Mouse (Mus musculus) layer of hippocampus, adult 8-10 months (tissue): ENCODE results near the gene Gtsf1. TPM values are rescaled to one million over a fixed set of nuclear protein-coding genes. Genes with fewer than 3 reads are reported as not detected.

Experiments used
- DNase-seq, 2 experiments: peaks; one replicate each; pipeline ENCODE4 v3.0.0; 2022; ENCODE audit warnings: low spot score in 2 of 2
- total RNA-seq, 4 experiments: library from RNA; stranded (reverse); gene quantifications; 2 replicates each; pipeline ENCODE4 v1.2.4; 2022

Gene Gtsf1
- total RNA-seq, 4 experiments from 2014 or later, result not detected

DNA sequence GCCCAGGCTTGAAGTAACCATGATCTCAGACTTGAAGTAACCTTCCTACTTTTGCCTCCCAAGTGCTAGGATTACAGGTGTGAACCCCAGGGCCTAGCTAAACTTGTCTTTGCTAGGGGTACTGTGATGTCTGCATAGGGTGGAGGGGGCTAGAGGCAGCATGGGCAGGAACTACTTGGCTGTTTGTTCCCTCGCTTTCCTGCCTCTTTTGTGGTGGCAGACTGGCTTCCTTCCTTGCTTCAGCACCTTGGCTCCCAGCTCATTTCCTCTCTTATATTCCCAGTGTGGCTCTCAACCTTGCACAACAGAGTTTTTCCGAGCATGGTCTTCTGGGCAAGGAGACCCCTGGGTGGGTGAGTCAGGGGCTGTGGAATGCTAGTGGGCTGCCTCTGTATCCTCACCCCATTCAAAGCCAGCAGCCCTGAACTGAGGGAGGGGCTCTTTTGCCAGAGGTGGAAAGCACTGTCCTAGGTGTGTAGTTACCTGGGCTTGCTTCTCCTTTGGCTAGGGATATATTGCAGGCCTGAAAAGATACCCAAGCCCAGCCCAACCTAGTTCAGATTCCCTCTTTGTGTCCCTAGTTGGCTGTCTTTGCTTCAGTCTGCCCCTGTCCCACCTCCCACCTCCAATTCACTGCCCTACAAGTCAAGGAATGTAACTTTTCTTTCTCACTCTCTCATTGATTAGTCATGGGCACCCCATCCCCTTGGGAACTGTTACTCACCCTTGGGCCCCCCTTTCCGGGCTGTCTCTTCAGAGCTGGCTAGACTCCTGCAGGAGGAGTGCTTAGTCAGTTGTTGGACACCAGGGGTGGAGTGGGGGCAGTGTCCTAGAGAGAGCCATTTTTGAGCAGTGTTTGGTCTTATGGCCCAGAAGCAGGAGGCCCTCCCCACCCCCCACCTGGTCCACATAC is 52.3 kb downstream of the Gtsf1 start:
- DNase-seq, result no peak

- DNase-seq, result no peak
Observed at GRCm38 (mm10) chr15:103376837-103377269, 53.4 kb downstream of the Gtsf1 start.

DNA sequence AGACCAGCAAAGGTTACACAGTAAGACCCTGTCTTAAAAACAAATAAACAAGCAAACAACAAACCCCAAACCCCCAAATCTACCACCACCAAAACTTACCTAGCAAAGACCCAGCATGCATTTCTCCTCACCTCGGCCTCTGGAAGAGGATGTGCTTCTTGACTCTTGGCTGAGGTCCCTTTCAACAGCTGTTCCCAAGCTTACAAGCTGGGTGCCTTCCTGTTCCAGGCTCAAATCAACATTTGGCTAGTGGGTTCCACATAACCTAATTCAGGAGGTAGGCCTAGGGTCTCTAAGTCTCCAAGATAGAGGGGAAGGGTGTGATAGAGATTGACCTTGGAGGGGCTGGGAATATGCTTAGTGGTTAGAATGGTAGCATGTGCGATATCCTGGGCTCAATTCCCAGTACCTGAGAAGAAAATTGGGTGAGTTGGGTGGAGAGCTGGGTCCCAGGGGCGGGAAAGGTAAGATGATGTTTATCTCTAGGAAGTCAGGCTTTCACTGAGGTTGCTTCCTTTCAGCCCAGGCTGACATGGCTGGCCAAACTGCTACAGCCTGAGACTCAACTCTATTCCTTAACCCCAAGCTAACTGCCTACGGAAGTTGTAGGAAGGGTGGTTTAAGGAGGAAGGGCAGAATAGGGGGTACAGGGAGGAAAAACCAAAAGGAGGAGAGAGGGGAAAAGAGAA is 55.0 kb downstream of the Gtsf1 start:
- no peak for DNase-seq

DNA sequence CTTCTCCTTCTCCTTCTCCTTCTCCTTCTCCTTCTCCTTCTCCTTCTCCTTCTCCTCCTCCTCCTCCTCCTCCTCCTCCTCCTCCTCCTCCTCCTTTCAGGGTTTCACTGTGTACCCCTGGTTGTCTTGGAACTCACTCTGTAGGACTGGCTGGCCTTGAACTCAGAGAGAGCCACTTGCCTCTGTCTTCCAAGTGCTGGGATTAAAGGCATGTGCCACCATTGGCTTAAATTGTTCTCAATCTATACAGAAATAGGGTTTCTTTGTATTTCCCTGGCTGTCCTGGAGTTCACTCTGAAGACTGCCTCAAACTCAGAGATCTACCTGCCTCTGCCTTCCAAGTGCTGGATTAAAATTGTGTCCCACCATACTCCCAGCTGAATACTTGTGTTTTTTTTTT is 57.8 kb downstream of the Gtsf1 start:
- DNase-seq, result no peak

DNA sequence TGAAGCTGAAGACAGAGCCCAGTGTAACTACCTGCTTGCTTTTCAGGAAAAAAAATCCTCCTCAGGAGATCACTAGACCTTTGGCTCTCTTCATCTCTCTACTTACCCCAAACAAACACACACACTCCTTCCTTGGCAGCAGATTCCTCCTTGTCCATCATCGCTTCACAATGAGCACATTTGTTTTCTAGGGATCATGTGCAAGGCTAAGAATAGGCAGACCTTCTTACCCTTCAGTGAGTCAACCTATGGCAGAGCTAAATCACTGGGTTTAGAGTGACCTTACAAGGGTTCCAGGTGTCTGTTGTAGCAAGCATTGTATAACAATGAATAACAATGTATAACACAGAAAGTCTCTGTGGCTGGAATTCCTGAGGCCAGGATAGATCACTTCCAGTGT is 58.5 kb downstream of the Gtsf1 start:
- DNase-seq, result no peak

GRCm38 (mm10) chr15:103371208-103371607 is 59.1 kb downstream of the Gtsf1 start:
- no peak for DNase-seq

DNA sequence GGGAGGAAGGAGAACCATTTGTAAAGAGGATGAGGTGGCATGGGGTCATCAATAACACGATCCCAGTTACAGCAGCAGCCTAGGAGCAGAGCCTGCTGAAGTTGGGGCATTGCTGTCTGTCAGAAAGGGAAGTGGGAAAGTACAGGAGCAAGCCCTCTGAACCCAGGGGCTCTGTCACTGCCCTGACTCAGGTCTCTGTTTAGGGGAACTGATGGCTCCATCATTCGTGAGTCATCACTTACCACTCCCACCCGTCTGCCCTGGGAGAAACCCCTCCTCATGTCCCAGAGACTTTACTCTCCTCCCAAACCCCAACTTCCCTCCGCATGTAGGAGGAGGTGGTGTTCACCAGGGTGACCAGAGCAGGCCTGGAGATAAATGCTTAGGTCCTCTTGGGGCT is 59.8 kb downstream of the Gtsf1 start:
- no peak for DNase-seq

DNA sequence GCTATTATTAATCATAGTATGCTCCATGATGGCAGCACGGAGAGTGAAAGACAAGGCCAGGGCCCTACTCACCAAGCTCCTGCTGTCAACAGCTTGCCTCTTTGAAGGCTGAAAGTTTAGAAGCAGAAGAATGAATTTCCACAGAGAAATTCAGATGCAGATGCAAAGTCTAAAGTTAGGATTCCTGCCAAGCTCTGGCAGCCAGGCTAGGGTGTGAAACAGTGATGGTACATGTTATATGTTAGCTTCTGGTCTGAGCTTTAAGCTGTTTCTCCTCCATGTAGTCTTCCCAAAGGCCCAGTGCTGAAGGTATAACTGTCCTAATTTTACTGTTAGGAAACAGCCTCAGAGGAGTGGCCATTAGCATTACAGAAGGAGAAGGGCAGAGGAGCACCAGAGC is 61.1 kb downstream of the Gtsf1 start:
- DNase-seq, result no peak

DNA sequence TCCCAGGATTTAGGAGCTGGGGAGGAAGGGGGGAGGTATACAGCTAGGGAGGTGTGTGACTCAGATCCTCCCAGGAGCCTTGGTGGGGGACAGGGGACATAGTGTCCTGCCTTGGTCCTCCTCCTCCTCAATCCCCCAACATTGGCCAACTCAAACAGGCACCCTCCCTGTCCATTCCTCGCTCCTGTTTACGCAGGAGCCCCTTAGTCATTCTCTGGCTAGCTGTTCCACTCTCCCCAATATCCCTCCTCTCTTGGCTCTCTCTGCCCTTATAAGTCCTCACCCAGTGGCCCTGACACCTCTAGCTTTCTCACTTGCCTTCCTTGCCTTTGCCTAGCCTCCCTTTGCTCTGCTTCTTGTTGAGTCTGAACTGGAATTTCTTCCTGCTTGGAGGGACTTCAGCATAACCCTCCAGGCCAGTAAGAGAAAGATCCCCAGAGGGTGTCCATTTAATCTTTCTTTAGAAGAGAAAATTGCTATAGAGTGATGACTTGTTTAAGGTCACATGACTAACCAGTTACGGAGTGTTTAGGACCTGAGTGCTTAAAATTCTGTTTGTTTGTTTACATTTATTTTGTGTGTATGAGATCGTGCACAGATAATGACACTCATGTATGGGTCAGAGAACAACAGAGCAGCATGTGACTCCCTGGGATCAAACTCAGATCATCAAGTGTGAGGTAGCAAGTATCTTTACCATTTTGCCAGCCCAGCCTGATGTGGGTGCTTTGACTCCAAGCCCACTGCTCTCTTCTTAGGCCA is 61.9 kb downstream of the Gtsf1 start:
- no peak for DNase-seq

DNA sequence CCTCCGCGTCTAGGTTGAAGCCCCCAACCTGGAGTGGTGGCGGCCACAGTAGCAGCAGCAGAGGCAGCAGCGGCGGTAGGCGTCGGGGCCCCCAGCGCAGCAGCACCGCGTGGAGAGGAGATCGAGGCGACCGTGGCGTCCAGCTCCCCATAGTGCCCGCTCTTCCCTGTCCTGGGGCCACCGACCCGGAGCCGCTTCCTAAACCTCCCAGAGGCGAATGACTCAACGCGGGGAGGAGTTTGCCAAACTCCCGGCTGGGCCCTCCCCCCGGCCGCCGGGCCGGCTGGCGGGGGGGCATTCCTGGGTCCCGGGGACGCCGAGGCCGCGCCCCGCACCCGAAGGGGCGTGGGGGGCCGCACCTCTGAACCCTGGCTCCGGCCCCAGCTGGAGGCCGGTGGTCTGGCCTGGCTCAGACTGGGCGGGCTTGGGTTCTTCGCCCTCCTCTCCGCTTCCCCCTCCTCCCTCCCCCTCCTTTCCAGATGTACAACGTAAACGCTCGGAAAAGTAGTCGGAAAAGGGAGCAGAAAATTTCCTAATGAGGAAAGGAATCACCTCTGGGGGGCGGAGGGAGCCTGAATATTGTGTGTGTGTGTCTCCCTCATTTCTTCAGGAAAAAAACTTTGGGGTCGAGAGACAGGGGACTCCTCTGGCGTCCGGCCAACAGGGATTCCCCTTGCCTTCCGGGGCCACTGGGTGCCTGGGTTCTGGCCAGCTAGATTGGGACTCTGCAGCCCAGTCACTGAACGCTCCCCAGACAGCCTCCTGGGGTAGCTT is 63.7 kb downstream of the Gtsf1 start, which contains the start of gene Itga5:
Itga5 (minus strand) TSS at position 388 of the 774 bp plus-strand sequence.
- no peak for DNase-seq

- no peak for DNase-seq
Observed at GRCm38 (mm10) chr15:103365471-103366375, 64.5 kb downstream of the Gtsf1 start.

DNA sequence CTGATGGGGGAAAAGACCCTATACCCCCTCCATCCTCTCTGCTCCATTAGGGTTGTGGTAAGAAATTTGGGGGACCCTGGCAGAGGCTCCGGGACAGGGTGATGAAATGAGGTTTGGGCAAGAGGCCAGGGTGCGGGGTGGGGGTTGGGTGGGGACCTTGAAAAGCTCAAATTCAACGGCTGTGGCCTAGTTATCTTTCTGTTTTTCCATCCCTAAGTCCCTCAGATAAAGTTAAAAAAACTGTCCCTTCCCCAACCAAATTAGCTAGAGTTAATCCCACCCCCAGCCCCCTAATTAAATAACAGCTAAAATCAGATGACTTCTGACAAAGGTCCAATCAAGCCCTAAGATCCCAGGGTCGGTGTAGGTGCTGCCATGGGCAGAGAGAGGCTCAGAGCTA is 65.5 kb downstream of the Gtsf1 start:
- no peak for DNase-seq

GRCm38 (mm10) chr15:103363809-103364208 is 66.5 kb downstream of the Gtsf1 start:
- no peak for DNase-seq

GRCm38 (mm10) chr15:103362950-103363349 is 67.3 kb downstream of the Gtsf1 start:
- no peak for DNase-seq

GRCm38 (mm10) chr15:103362333-103362732 is 67.9 kb downstream of the Gtsf1 start:
- DNase-seq, result no peak

DNA sequence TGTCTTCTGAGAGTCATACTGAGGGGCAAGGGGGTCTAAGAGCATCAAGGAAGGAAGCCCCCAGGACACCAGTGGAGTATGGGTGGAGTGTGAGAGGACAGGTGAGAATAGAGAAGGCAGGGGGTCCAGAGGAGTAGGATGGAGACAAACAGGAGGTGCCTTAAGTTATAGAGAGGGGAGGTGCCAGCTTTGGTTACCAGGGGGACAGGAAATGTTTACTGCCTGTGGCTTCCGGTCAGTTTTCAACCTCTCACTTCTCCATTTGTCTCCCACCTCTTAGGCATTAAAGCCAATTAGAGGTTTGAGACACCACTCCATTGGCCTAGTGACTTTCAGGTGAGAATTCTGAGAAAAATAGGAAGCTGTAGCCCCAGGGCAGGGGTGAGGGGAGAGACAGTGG is 69.0 kb downstream of the Gtsf1 start:
- no peak for DNase-seq

DNA sequence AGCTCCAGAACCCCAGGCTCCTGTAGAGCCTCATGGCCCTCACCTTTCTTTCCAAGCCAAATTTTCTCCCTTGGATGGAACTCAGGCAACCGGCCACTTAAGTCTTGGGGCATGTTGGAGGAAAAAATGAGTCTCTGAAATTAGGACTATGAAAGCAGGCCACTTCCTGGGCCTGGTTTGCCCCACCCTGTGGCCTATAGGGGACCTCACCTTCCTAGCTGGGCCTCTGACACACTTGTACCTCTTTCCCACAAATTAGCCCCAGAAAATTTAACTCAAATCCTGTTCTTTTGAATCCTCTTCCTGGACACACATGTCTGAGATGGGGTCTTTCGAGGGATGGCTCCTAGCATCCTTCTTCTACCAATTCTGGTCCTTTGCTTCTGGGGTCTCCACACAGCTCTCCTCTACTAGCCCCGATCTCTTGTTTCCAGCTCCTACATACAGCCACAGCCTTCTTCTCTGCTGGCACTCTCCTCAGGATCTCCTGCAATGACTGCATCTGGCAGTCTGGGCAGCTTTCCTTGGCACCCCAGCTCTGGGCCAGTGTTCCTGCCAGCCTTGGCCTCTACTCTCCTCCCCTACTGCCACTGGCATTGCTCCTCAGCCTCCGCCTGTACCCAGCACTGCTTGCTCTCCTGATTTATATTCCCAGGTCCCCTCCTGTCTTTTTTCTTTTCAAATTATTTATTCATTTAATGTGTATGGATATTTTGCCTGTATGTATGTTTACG is 70.2 kb downstream of the Gtsf1 start:
- peak in 1 of 2 experiments; percentile 40 for DNase-seq

DNA sequence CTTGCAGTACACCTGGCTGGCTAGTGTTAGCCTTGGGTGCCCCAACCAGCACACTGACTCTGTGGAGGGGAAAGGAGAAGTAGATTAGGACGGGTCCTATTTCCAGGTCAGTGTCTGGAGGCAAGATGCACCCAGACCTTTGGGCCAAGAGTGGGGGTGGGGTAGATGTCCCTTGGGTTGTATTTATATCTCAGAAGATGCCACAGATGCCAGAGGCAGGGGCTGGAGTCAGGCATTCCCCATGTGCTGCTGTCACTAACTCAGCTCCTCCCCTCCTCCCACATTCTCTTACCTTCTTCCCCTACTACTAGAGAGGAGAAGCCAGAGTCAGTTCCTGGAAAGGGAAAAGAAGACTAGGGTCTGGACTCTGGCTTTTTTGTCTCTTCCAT is 71.2 kb downstream of the Gtsf1 start:
- no peak for DNase-seq
